Mouse (Mus musculus) hindbrain, embryonic 10.5 days (tissue): ENCODE results near the gene Rprd1b. TPM values are rescaled to one million over a fixed set of nuclear protein-coding genes. Genes with fewer than 3 reads are reported as not detected.

Source experiments
- DNase-seq: peaks from one replicate; pipeline ENCODE4 v3.0.0-alpha.2; 2017; ENCODE audit warnings: low spot score
- H3K27ac ChIP-seq: fragments of 300-500 bp; sonication (generic); 2 replicates; pipeline ENCODE4 v1.5.1; 2016; ENCODE audit warnings: mild to moderate bottlenecking, moderate library complexity
- H3K27me3 ChIP-seq: fragments of 300-500 bp; sonication (generic); 2 replicates; pipeline ENCODE4 v1.6.1; 2016; ENCODE audit warnings: mild to moderate bottlenecking; ENCODE audit not compliant: poor library complexity, insufficient read depth, severe bottlenecking
- H3K36me3 ChIP-seq: fragments of 300-500 bp; sonication (generic); 2 replicates; pipeline ENCODE4 v1.6.1; 2016; ENCODE audit warnings: mild to moderate bottlenecking, moderate library complexity
- H3K4me1 ChIP-seq: fragments of 300-500 bp; sonication (generic); replicated peaks from 2 replicates; pipeline ENCODE4 v1.6.1; 2016; ENCODE audit warnings: mild to moderate bottlenecking
- H3K4me3 ChIP-seq: fragments of 300-500 bp; sonication (generic); 2 replicates; pipeline ENCODE4 v1.5.1; 2016; ENCODE audit warnings: mild to moderate bottlenecking, moderate library complexity
- H3K9me3 ChIP-seq: fragments of 300-500 bp; sonication (generic); 2 replicates; pipeline ENCODE4 v1.6.1; 2016; ENCODE audit warnings: mild to moderate bottlenecking, moderate library complexity
- WGBS: fragments of 180-500 bp; shearing (Covaris S2); methylation state at CpG from one replicate; pipeline ENCODE4 v1.1.7; 2016; 5-methylcytosine and 5-hydroxymethylcytosine counted together
- polyA plus RNA-seq: library from polyadenylated mRNA; unstranded; fragments of >200 nt; fragmentation: Nextera tagmentation; extraction: Ambion mirVana; gene quantifications from 2 replicates; pipeline ENCODE4 v1.2.1, GENCODE M21; 2016

The Rprd1b gene
- polyA plus RNA-seq, 1 experiment from 2014 or later = 55.7 TPM

GRCm38 (mm10) chr2:158120211-158120610 is 91.9 kb downstream of the Rprd1b start:
- Histone ChIP-seq H3K9me3 (no peaks in the 10 kb centered on the region), H3K4me1 (peaks cover 22% of the 10 kb centered on the region), H3K4me3 (no peak overlapping the region), H3K27me3 (no peaks in the 10 kb centered on the region), H3K36me3 (no peaks in the 10 kb centered on the region), H3K27ac (no peak overlapping the region)
- 87% methylated on average over 8 of the region's 8 CpGs for WGBS
- DNase-seq = no peak

DNA sequence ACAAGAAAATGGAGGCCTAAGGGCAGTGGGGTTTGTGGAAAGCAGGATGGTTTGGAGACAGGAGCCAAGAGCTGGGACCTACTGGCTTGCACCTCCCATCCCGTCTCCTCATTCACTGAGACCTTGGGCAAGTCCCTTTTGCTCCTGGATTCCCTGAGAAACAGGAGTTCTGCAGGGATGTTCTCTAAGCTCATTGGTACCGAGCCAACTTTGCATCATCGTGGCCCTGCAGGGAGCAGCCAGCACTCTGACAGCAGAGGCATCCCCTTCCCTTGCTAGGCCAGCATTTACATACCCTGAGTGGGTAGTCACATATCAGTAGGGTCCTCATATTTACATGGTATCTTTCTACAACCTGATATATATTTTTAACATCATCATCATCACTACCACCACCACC is 92.6 kb downstream of the Rprd1b start:
- H3K4me1 ChIP-seq = peaks cover 22% of the 10 kb centered on the region

GRCm38 (mm10) chr2:158121645-158122326 is 93.5 kb downstream of the Rprd1b start:
- Histone ChIP-seq H3K4me3 (no peak overlapping the region), H3K9me3 (no peaks in the 10 kb centered on the region; the same call in 1 of the 2 replicates), H3K36me3 (no peaks in the 10 kb centered on the region), H3K27ac (peak overlapping the region; percentile 62), H3K27me3 (no peaks in the 10 kb centered on the region), H3K4me1 (peaks cover 17% of the 10 kb centered on the region)
- no peak for DNase-seq
- WGBS = 78% methylated on average over 12 of the region's 12 CpGs

More for the DNA sequence above, 92.6 kb downstream of the Rprd1b start:
- no peaks in the 10 kb centered on the region for H3K27me3 ChIP-seq
- H3K27ac ChIP-seq = no peak overlapping the region
- no peaks in the 10 kb centered on the region; the same call in 1 of the 2 replicates for H3K9me3 ChIP-seq
- H3K36me3 ChIP-seq = no peaks in the 10 kb centered on the region
- no peak for DNase-seq
- H3K4me3 ChIP-seq = no peak overlapping the region
- 92% methylated on average over 3 of the region's 3 CpGs for WGBS

DNA sequence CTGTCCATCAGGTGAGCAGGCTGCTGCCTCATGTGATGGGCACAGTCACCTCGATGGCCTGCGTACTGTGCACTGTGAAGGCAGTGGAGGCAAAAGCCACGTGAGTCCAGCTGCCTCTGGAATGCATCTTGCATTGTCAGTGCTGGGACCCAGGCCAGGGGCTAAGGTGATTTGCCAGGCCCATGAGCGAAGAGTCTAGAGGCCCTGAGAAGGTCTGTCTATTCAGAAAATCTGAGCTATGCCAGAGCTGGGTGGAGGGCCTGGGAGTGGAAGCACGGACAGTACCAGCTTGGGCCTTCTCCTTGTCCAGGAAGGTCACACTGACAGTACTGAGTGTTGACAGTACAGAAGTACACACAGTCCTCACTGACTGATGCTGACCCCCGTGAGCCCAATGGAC is 94.5 kb downstream of the Rprd1b start:
- Histone ChIP-seq H3K9me3 (no peaks in the 10 kb centered on the region; the same call in 1 of the 2 replicates), H3K27me3 (no peaks in the 10 kb centered on the region), H3K4me3 (no peak overlapping the region), H3K27ac (0 out of 2 replicates have a peak overlapping the region, but pooled peaks have one; percentile 9), H3K36me3 (no peaks in the 10 kb centered on the region), H3K4me1 (peaks cover 17% of the 10 kb centered on the region)
- WGBS = 89% methylated on average over 6 of the region's 6 CpGs
- DNase-seq = no peak

DNA sequence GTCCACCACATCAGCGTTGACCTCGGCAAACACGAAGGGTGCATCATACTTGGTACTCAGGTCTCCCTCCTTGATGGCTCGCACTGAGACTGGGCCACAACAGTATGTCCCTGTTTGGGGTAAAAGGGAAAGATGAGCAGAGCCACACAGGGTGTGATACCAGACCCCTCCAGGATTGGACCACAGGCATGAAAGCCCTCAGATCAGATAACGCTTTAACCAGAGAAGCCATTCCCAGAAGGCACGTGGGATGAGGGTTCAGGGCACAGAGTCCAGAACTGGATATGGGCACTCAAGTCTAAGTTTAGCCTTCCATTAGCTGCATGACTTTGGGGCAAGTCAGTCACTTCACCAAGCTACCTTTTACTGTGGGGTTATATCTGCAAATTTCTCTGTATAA is 98.9 kb downstream of the Rprd1b start:
- DNase-seq = no peak
- peaks cover 40% of the 10 kb centered on the region for H3K4me1 ChIP-seq
- no peaks in the 10 kb centered on the region for H3K27me3 ChIP-seq
- no peak overlapping the region for H3K27ac ChIP-seq
- WGBS = 91% methylated on average over 6 of the region's 6 CpGs
- H3K36me3 ChIP-seq = no peaks in the 10 kb centered on the region
- no peak overlapping the region for H3K4me3 ChIP-seq
- no peaks in the 10 kb centered on the region; the same call in 1 of the 2 replicates for H3K9me3 ChIP-seq

GRCm38 (mm10) chr2:158127872-158128271 is 99.6 kb downstream of the Rprd1b start:
- WGBS = 87% methylated on average over 7 of the region's 7 CpGs
- DNase-seq = no peak
- Histone ChIP-seq H3K4me1 (peaks cover 38% of the 10 kb centered on the region), H3K4me3 (no peak overlapping the region), H3K9me3 (no peaks in the 10 kb centered on the region; the same call in 1 of the 2 replicates), H3K27me3 (no peaks in the 10 kb centered on the region), H3K27ac (no peak overlapping the region), H3K36me3 (no peaks in the 10 kb centered on the region)

- H3K36me3 ChIP-seq = no peaks in the 10 kb centered on the region
- H3K27me3 ChIP-seq = no peaks in the 10 kb centered on the region
- whole genome bisulfite sequencing = 84% methylated on average over 8 of the region's 8 CpGs
- H3K9me3 ChIP-seq = no peaks in the 10 kb centered on the region; the same call in 1 of the 2 replicates
- H3K4me1 ChIP-seq = peaks cover 37% of the 10 kb centered on the region
- peak overlapping the region; percentile 73 for H3K27ac ChIP-seq
- H3K4me3 ChIP-seq = no peak overlapping the region
- no peak for DNase-seq
These were observed 100.3 kb downstream of the Rprd1b start for GRCm38 (mm10) chr2:158128461-158129130.

- DNase-seq = no peak
- no peaks in the 10 kb centered on the region; the same call in 1 of the 2 replicates for H3K9me3 ChIP-seq
- no peaks in the 10 kb centered on the region for H3K27me3 ChIP-seq
- peaks cover 37% of the 10 kb centered on the region for H3K4me1 ChIP-seq
- WGBS = 90% methylated on average over 16 of the region's 16 CpGs
- no peaks in the 10 kb centered on the region for H3K36me3 ChIP-seq
- peak overlapping the region; percentile 73 for H3K27ac ChIP-seq
- no peak overlapping the region for H3K4me3 ChIP-seq
These were observed 101.2 kb downstream of the Rprd1b start for GRCm38 (mm10) chr2:158129291-158130002.

- DNase-seq = peak; percentile 76
- peak overlapping the region; percentile 73 for H3K27ac ChIP-seq
- H3K4me1 ChIP-seq = peaks cover 40% of the 10 kb centered on the region
- no peaks in the 10 kb centered on the region; the same call in 1 of the 2 replicates for H3K9me3 ChIP-seq
- H3K27me3 ChIP-seq = 0 out of 2 replicates have a peak, but pooled peaks cover 3% of the 10 kb centered on the region
- no peaks in the 10 kb centered on the region for H3K36me3 ChIP-seq
- 49% methylated on average over 5 of the region's 5 CpGs for WGBS
- H3K4me3 ChIP-seq = no peak overlapping the region
These were observed 102.2 kb downstream of the Rprd1b start for GRCm38 (mm10) chr2:158130391-158130986.

- 90% methylated on average over 13 of the region's 13 CpGs for WGBS
These were observed 103.0 kb downstream of the Rprd1b start for GRCm38 (mm10) chr2:158131197-158131835.

GRCm38 (mm10) chr2:158132320-158132719 is 104.0 kb downstream of the Rprd1b start:
- H3K27me3 ChIP-seq = 0 out of 2 replicates have a peak, but pooled peaks cover 3% of the 10 kb centered on the region
- no peak overlapping the region for H3K4me3 ChIP-seq
- no peaks in the 10 kb centered on the region for H3K9me3 ChIP-seq
- peak overlapping the region; percentile 45; the same call in 1 of the 2 replicates for H3K27ac ChIP-seq
- DNase-seq = no peak
- peaks cover 51% of the 10 kb centered on the region for H3K4me1 ChIP-seq
- WGBS = 89% methylated on average over 10 of the region's 10 CpGs
- H3K36me3 ChIP-seq = no peaks in the 10 kb centered on the region

More at GRCm38 (mm10) chr2:158131197-158131835, 103.0 kb downstream of the Rprd1b start:
- no peak for DNase-seq
- Histone ChIP-seq H3K9me3 (no peaks in the 10 kb centered on the region), H3K27me3 (0 out of 2 replicates have a peak, but pooled peaks cover 3% of the 10 kb centered on the region), H3K27ac (peak overlapping the region; percentile 73), H3K36me3 (no peaks in the 10 kb centered on the region), H3K4me1 (peaks cover 47% of the 10 kb centered on the region), H3K4me3 (no peak overlapping the region)

GRCm38 (mm10) chr2:158133050-158133449 is 104.8 kb downstream of the Rprd1b start:
- Histone ChIP-seq H3K27ac (peak overlapping the region; percentile 6; the same call in 1 of the 2 replicates), H3K4me1 (peaks cover 51% of the 10 kb centered on the region), H3K36me3 (no peaks in the 10 kb centered on the region), H3K27me3 (0 out of 2 replicates have a peak, but pooled peaks cover 3% of the 10 kb centered on the region), H3K4me3 (no peak overlapping the region), H3K9me3 (no peaks in the 10 kb centered on the region)
- 76% methylated on average over 6 of the region's 6 CpGs for WGBS
- DNase-seq = no peak
